Mouse (Mus musculus) kidney, postnatal 0 days (tissue): ENCODE measurements at regions not wholly inside any gene's neighbourhood (a gene's known extent, or its start where the extent isn't known, plus 50 kb on each side); places are given as distances from the start of the nearest gene placed in this dataset.

ENCODE experiments used
- ATAC-seq: fragments of 200-750 bp; cut with Nextera tagmentation; replicated peaks from 2 replicates; pipeline ENCODE4 v1.8.0; 2017; ENCODE audit warnings: low read depth, moderate number of reproducible peaks, moderate TSS enrichment, moderate library complexity; ENCODE audit not compliant: low FRiP score
- DNase-seq: peaks from one replicate; pipeline ENCODE4 v3.0.0-alpha.2; 2016; ENCODE audit warnings: low spot score
- H3K27ac ChIP-seq: fragments of 300-500 bp; sonication (generic); 2 replicates; pipeline ENCODE4 v1.5.1; 2014; ENCODE audit warnings: mild to moderate bottlenecking
- H3K27me3 ChIP-seq: fragments of 300-500 bp; sonication (generic); 2 replicates; pipeline ENCODE4 v1.6.1; 2014; ENCODE audit warnings: low read length, mixed read lengths; ENCODE audit not compliant: insufficient read depth
- H3K36me3 ChIP-seq: fragments of 300-500 bp; sonication (generic); 2 replicates; pipeline ENCODE4 v1.6.1; 2014; ENCODE audit warnings: low read length, mixed read lengths; ENCODE audit not compliant: insufficient read depth
- H3K4me1 ChIP-seq: fragments of 300-500 bp; sonication (generic); replicated peaks from 2 replicates; pipeline ENCODE4 v1.6.1; 2014; ENCODE audit warnings: antibody characterized with exemption, low read length, mixed read lengths; ENCODE audit not compliant: insufficient read depth
- H3K4me2 ChIP-seq: fragments of 300-500 bp; sonication (generic); 2 replicates; pipeline ENCODE4 v1.6.1; 2014; ENCODE audit warnings: mild to moderate bottlenecking, low read length, moderate library complexity, mixed read lengths
- H3K4me3 ChIP-seq: fragments of 300-500 bp; sonication (generic); replicated peaks from 2 replicates; pipeline ENCODE4 v1.5.1; 2014; ENCODE audit warnings: low read depth, low read length
- H3K9ac ChIP-seq: fragments of 300-500 bp; sonication (generic); 2 replicates; pipeline ENCODE4 v1.6.1; 2014; ENCODE audit warnings: low read depth, low read length
- H3K9me3 ChIP-seq: fragments of 300-500 bp; sonication (generic); replicated peaks from 2 replicates; pipeline ENCODE4 v1.6.1; 2016; ENCODE audit warnings: low read length, inconsistent platforms, mixed read lengths
- CTCF ChIP-seq: IDR thresholded peaks from 2 replicates; pipeline ENCODE4 v1.5.1; 2016; ENCODE audit warnings: antibody characterized with exemption, low read depth, mild to moderate bottlenecking, moderate library complexity
- WGBS: fragments of 180-500 bp; shearing (Covaris S2); extraction: QIAGEN DNeasy Blood & Tissue Kit; methylation state at CpG from one replicate; pipeline ENCODE4 v1.1.7; 2014; 5-methylcytosine and 5-hydroxymethylcytosine counted together

GRCm38 (mm10) chr7:40708231-40708630 is 189.9 kb upstream of the Vstm2b start:
- Histone ChIP-seq H3K36me3 (no peaks in the 10 kb centered on the region), H3K27me3 (no peaks in the 10 kb centered on the region), H3K4me3 (no peak overlapping the region), H3K9ac (no peak overlapping the region), H3K27ac (no peak overlapping the region), H3K4me2 (no peak overlapping the region), H3K4me1 (no peaks in the 10 kb centered on the region), H3K9me3 (no peaks in the 10 kb centered on the region)
- no peak for TF ChIP-seq CTCF
- WGBS = 93% methylated on average over 2 of the region's 2 CpGs
- ATAC-seq = no peak
- no peak for DNase-seq

GRCm38 (mm10) chr7:40717991-40718390 is 180.1 kb upstream of the Vstm2b start:
- H3K4me1 ChIP-seq = no peaks in the 10 kb centered on the region
- H3K27ac ChIP-seq = no peak overlapping the region
- H3K4me2 ChIP-seq = no peak overlapping the region
- no peak for ATAC-seq
- H3K27me3 ChIP-seq = no peaks in the 10 kb centered on the region
- no peaks in the 10 kb centered on the region for H3K9me3 ChIP-seq
- DNase-seq = no peak
- TF ChIP-seq CTCF = no peak
- H3K4me3 ChIP-seq = no peak overlapping the region
- 32% methylated on average over 6 of the region's 6 CpGs for WGBS
- H3K36me3 ChIP-seq = no peaks in the 10 kb centered on the region
- no peak overlapping the region for H3K9ac ChIP-seq

- Histone ChIP-seq H3K4me2 (no peak overlapping the region), H3K4me1 (no peaks in the 10 kb centered on the region), H3K36me3 (no peaks in the 10 kb centered on the region), H3K9ac (no peak overlapping the region), H3K4me3 (no peak overlapping the region), H3K27ac (no peak overlapping the region), H3K9me3 (no peaks in the 10 kb centered on the region), H3K27me3 (no peaks in the 10 kb centered on the region)
- DNase-seq = no peak
- no peak for ATAC-seq
- 63% methylated on average over 6 of the region's 6 CpGs for WGBS
- TF ChIP-seq CTCF = no peak
Observed at GRCm38 (mm10) chr7:40736971-40737468, 161.1 kb upstream of the Vstm2b start.

GRCm38 (mm10) chr7:40737496-40737895 is 160.6 kb upstream of the Vstm2b start:
- no peaks in the 10 kb centered on the region for H3K4me1 ChIP-seq
- DNase-seq (peak; percentile 52), ATAC-seq (no peak)
- no peaks in the 10 kb centered on the region for H3K36me3 ChIP-seq
- H3K27me3 ChIP-seq = no peaks in the 10 kb centered on the region
- TF ChIP-seq CTCF = no peak
- WGBS = 39% methylated on average over 7 of the region's 7 CpGs
- H3K4me3 ChIP-seq = no peak overlapping the region
- H3K4me2 ChIP-seq = no peak overlapping the region
- no peak overlapping the region for H3K9ac ChIP-seq
- H3K27ac ChIP-seq = no peak overlapping the region
- no peaks in the 10 kb centered on the region for H3K9me3 ChIP-seq

- ATAC-seq = no peak
- H3K4me1 ChIP-seq = no peaks in the 10 kb centered on the region
- H3K27me3 ChIP-seq = no peaks in the 10 kb centered on the region
- TF ChIP-seq CTCF = no peak
- no peak overlapping the region for H3K27ac ChIP-seq
- no peaks in the 10 kb centered on the region for H3K36me3 ChIP-seq
- no peaks in the 10 kb centered on the region for H3K9me3 ChIP-seq
- H3K4me2 ChIP-seq = no peak overlapping the region
- H3K4me3 ChIP-seq = no peak overlapping the region
- H3K9ac ChIP-seq = no peak overlapping the region
- DNase-seq = no peak
- WGBS = 85% methylated on average over 3 of the region's 3 CpGs
Observed at GRCm38 (mm10) chr7:40738174-40738573, 160.0 kb upstream of the Vstm2b start.

GRCm38 (mm10) chr7:40742553-40743151 is 155.5 kb upstream of the Vstm2b start:
- H3K4me2 ChIP-seq = no peak overlapping the region
- 57% methylated on average over 4 of the region's 4 CpGs for WGBS
- DNase-seq (no peak), ATAC-seq (no peak)
- no peak overlapping the region for H3K4me3 ChIP-seq
- H3K27ac ChIP-seq = no peak overlapping the region
- TF ChIP-seq CTCF = no peak
- H3K9me3 ChIP-seq = no peaks in the 10 kb centered on the region
- H3K4me1 ChIP-seq = no peaks in the 10 kb centered on the region
- H3K27me3 ChIP-seq = no peaks in the 10 kb centered on the region
- no peaks in the 10 kb centered on the region for H3K36me3 ChIP-seq
- H3K9ac ChIP-seq = no peak overlapping the region

GRCm38 (mm10) chr7:40751779-40752178 is 146.3 kb upstream of the Vstm2b start:
- TF ChIP-seq CTCF = no peak
- no peaks in the 10 kb centered on the region for H3K36me3 ChIP-seq
- H3K4me1 ChIP-seq = no peaks in the 10 kb centered on the region
- no peak overlapping the region for H3K4me3 ChIP-seq
- H3K4me2 ChIP-seq = no peak overlapping the region
- H3K27ac ChIP-seq = no peak overlapping the region
- H3K9me3 ChIP-seq = no peaks in the 10 kb centered on the region
- no peaks in the 10 kb centered on the region for H3K27me3 ChIP-seq
- ATAC-seq (no peak), DNase-seq (no peak)
- 43% methylated on average over 2 of the region's 2 CpGs for WGBS
- H3K9ac ChIP-seq = no peak overlapping the region
